Mouse (Mus musculus) ES-E14 (cell line): ENCODE data around the gene Maz. TPM values are rescaled to one million over a fixed set of nuclear protein-coding genes. Genes with fewer than 3 reads are reported as not detected.
A peak's percentile ranks its signal among the peaks of the same experiment; 100 is the strongest.

Source experiments
- DNase-seq: peaks from one replicate; pipeline ENCODE4 v3.0.0-alpha.2; 2013; ENCODE audit warnings: low read depth, low spot score
- H3K27ac ChIP-seq: 2 replicates; pipeline ENCODE4 v1.5.1; 2012; ENCODE audit warnings: low read depth, mild to moderate bottlenecking, low read length, moderate library complexity, mixed read lengths; ENCODE audit not compliant: poor library complexity, insufficient read depth, severe bottlenecking
- H3K36me3 ChIP-seq: 2 replicates; pipeline ENCODE4 v1.6.1; 2012; ENCODE audit warnings: mild to moderate bottlenecking, low read length, moderate library complexity, mixed read lengths; ENCODE audit not compliant: control insufficient read depth, poor library complexity, insufficient read depth, severe bottlenecking
- H3K4me1 ChIP-seq, 2 experiments: fragments of 150-350 bp in 1 of 2; sonication (generic) in 1 of 2; 2 replicates each; pipeline ENCODE4 v1.6.1; 2012; ENCODE audit warnings: low read length in 2 of 2, mild to moderate bottlenecking in 1 of 2, mixed read lengths in 1 of 2; ENCODE audit not compliant: control insufficient read depth in 2 of 2, insufficient read depth in 2 of 2, poor library complexity in 1 of 2
- H3K4me3 ChIP-seq, 2 experiments: fragments of 150-350 bp in 1 of 2; sonication (generic) in 1 of 2; 2 replicates each; pipeline ENCODE4 v1.5.1; 2012; ENCODE audit warnings: low read length in 2 of 2, low read depth in 1 of 2, mild to moderate bottlenecking in 1 of 2, mixed read lengths in 1 of 2; ENCODE audit not compliant: insufficient read depth in 1 of 2, poor library complexity in 1 of 2, severe bottlenecking in 1 of 2
- H3K9ac ChIP-seq: 2 replicates; pipeline ENCODE4 v1.6.1; 2012; ENCODE audit warnings: low read depth, mild to moderate bottlenecking, low read length, mixed read lengths; ENCODE audit not compliant: poor library complexity, insufficient read depth, severe bottlenecking
- H3K9me3 ChIP-seq: fragments of 150-350 bp; sonication (generic); 2 replicates; pipeline ENCODE4 v1.6.1; 2012; ENCODE audit warnings: low read depth, mild to moderate bottlenecking, low read length; ENCODE audit not compliant: control insufficient read depth, insufficient read depth
- CHD2 ChIP-seq: IDR thresholded peaks from 2 replicates; pipeline ENCODE4 v1.6.1; 2014; ENCODE audit warnings: mild to moderate bottlenecking, low read depth, low read length, inconsistent platforms
- HCFC1 ChIP-seq: IDR thresholded peaks from 2 replicates; pipeline ENCODE4 v1.6.1; 2012; ENCODE audit warnings: low read length, inconsistent platforms, borderline replicate concordance; ENCODE audit not compliant: insufficient read depth
- MAFK ChIP-seq: IDR thresholded peaks from 2 replicates; pipeline ENCODE4 v1.6.1; 2014; ENCODE audit warnings: mild to moderate bottlenecking, low read depth, low read length, inconsistent platforms; ENCODE audit not compliant: insufficient read depth
- ZC3H11A ChIP-seq: IDR thresholded peaks from 2 replicates; pipeline ENCODE4 v1.6.1; 2012; ENCODE audit warnings: low read depth, mild to moderate bottlenecking, inconsistent platforms, low read length, borderline replicate concordance
- ZNF384 ChIP-seq: IDR thresholded peaks from 2 replicates; pipeline ENCODE4 v1.6.1; 2012; ENCODE audit warnings: low read depth, low read length, inconsistent platforms
- in situ Hi-C, 2 experiments: fragments of 600-800 bp; cut with MboI; formaldehyde crosslinking; loops; one replicate each; pipeline ENCODE4 v1.15.1; 2025; ENCODE audit warnings: low sequenced_read_pairs in 2 of 2, inconsistent platforms in 1 of 2; ENCODE audit not compliant: unreplicated experiment in 2 of 2
- total RNA-seq: library from RNA; depleted of rRNA; stranded (reverse); fragments of 300-350 nt; gene quantifications from 2 replicates; pipeline ENCODE4 v1.2.3, GENCODE M21; 2012; rRNA removed

The Maz gene
- total RNA-seq = 134 and 164 TPM in 2 replicates

DNA sequence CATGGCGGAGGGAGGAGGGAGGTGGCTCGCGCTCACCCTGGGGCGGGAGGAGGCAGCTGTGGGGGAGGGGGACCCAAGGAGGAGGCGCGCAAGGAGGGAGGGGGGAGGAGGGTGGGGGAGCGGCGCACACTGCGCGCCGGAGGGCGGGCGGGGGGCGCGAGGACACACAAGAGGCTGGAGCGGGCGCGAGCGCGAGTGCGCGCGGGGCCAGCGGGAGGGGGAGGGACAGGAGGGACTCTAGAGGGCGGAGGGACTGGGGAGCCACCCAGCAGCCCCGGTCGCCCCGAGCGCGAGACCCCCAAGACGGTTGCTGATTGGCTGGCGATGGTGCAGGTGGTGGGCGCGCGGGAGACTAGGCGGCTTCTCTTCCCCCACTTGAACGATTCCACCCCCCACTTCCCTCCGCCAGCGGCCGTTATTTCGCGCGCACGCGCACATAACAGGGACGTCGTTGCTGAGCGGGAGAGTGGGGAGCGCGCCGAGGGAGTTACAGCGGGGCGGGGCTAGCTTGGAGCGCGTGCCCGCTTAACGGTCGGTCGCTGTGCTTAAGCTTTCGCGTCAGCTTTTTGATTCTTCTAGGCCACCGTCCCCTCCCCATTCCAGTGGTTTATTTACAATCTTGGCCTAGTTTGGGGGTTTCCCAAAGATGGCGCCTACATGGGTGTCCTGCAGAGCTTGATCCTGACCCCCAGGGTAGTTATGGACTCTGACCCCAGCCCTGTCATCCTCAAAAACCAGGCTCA lies at the start of gene Maz:
Maz (minus strand) TSS at position 54 of the 743 bp plus-strand sequence.
- peaks cover 58% of the 10 kb centered on the region for H3K36me3 ChIP-seq
- peak within 1 kb of the TSS; percentile 87 to 89 for H3K4me3 ChIP-seq
- H3K4me1 ChIP-seq = peaks cover 6 to 17% of the 10 kb centered on the region in 2 experiments; a peak in 3 of 4 replicates
- H3K27ac ChIP-seq = peak within 1 kb of the TSS; percentile 99
- H3K9ac ChIP-seq = peak within 1 kb of the TSS; percentile 90
- in situ Hi-C loops = no loop called here
- peak; percentile 98 for DNase-seq
- TF ChIP-seq CHD2 (no peak), ZNF384 (no peak), ZC3H11A (no peak), MAFK (no peak), HCFC1 (peak; percentile 70; the same call in 1 of the 2 replicates)
- H3K9me3 ChIP-seq = no peaks in the 10 kb centered on the region

DNA sequence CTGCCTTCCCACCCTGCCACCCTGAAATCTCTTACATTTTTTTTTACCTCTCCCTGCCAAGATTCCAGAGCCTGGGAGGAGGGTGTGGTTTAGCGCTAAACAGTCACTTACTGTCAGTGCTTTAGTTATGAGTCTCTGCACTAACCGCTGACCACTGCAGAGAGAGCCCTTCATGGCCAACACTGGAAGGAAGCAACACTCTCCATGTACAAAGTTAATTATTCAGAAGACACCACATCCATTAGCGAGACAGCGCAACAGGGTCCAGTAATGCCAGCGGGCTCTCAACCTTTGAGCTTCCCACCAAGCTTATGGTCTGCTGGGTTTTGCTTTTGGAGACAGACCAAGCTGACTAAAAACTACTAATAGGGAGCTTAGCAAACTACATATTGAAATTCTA lies 49.4 kb upstream of the Maz start:
- no peak for TF ChIP-seq CHD2
- TF ChIP-seq ZC3H11A = no peak
- no peak for TF ChIP-seq HCFC1
- TF ChIP-seq ZNF384 = no peak
- TF ChIP-seq MAFK = no peak
- no peak for DNase-seq
- Histone ChIP-seq H3K4me1 (peaks cover 3 to 4% of the 10 kb centered on the region in 2 experiments; a peak in 1 of 4 replicates), H3K9me3 (no peaks in the 10 kb centered on the region), H3K4me3 (no peak overlapping the region), H3K36me3 (no peaks in the 10 kb centered on the region), H3K27ac (no peak overlapping the region), H3K9ac (no peak overlapping the region)
- in situ Hi-C loops = no loop called here

DNA sequence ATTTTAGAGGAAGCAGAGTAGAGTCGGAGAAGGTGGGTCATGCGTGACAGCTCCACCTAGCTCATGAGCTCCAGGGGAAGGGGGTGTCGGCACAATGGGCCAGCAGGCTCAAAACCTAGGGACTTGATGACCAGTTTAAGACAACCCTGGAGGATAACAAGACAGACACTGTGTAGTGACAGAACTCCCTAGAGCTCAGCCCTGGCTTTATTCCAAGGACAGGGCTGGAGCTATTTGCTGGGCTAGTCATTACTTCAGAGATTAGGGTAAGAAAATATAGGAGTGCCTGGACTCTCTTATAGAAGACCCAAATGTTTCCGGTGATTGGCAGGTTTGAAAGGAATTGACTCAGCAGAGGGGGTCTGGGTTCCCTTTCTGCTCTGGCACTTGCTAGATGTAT lies 46.4 kb upstream of the Maz start:
- no peak overlapping the region for H3K4me3 ChIP-seq
- TF ChIP-seq ZNF384 = no peak
- no peak for TF ChIP-seq CHD2
- TF ChIP-seq MAFK = no peak
- TF ChIP-seq HCFC1 = no peak
- TF ChIP-seq ZC3H11A = no peak
- no peak overlapping the region for H3K9ac ChIP-seq
- no peaks in the 10 kb centered on the region for H3K4me1 ChIP-seq
- in situ Hi-C loops = no loop called here
- no peak overlapping the region for H3K27ac ChIP-seq
- no peaks in the 10 kb centered on the region for H3K36me3 ChIP-seq
- DNase-seq = no peak
- no peaks in the 10 kb centered on the region for H3K9me3 ChIP-seq

DNA sequence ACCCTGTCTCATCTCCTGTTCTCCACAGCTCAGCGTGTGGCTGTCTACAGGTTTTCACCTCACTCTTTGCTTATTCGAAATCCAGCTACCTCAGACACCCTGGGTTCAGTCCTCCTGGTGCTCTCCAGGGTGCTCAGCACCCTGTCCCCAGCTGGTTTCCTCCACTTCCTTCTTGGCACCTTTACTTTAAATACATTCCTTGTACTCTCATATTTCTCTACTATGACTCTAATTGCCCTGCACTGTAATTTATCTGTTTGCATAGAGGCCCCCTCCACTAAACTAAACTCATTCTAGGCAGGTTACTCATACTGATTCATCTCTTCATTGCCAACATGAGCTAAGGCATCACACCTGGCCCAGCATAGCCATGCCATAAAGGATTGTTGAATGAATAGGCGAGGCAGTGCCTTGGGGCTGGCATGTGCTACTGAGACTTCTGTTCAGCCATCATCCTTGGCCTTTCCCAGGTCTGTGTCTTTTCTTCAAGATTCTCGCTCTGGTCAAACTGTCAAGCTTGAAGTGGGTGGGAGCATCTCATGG lies 44.1 kb upstream of the Maz start:
- no peak for DNase-seq
- Histone ChIP-seq H3K9me3 (no peaks in the 10 kb centered on the region), H3K27ac (no peak overlapping the region), H3K4me3 (no peak overlapping the region), H3K4me1 (no peaks in the 10 kb centered on the region), H3K36me3 (no peaks in the 10 kb centered on the region), H3K9ac (no peak overlapping the region)
- in situ Hi-C loops = no loop called here
- no peak for TF ChIP-seq ZC3H11A
- TF ChIP-seq HCFC1 = no peak
- TF ChIP-seq MAFK = no peak
- no peak for TF ChIP-seq ZNF384
- no peak for TF ChIP-seq CHD2

DNA sequence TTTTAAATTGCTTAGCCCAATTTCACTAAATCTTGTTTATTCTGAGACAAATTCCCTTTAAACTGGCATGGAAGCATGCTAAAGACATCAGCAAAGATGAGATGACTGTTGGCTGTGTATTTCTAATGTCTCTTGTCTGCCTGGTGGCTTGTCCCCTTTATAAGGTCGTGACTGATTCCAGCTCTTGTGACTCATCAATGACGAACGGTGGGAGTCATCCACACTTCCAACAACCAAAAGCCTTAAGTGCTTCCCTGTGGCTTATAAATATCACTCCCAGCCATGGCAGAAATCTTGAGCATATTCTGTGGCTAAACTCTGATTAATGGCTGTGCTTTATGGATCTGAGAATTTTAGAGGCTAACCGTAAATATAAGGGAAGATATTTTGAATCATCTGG lies 39.5 kb upstream of the Maz start:
- Histone ChIP-seq H3K4me3 (no peak overlapping the region), H3K27ac (no peak overlapping the region), H3K4me1 (peaks cover 0 to 6% of the 10 kb centered on the region in 2 experiments; a peak in 1 of 4 replicates), H3K36me3 (no peaks in the 10 kb centered on the region), H3K9me3 (no peaks in the 10 kb centered on the region), H3K9ac (no peak overlapping the region)
- no peak for DNase-seq
- in situ Hi-C loops = no loop called here
- TF ChIP-seq ZNF384 = no peak
- no peak for TF ChIP-seq MAFK
- no peak for TF ChIP-seq HCFC1
- TF ChIP-seq ZC3H11A = no peak
- no peak for TF ChIP-seq CHD2
